Mouse (Mus musculus) bone marrow, adult 2 months (tissue): Measurements from ENCODE around the gene Piezo1.

Experiments
- CTCF ChIP-seq: fragments of 200-500 bp; IDR thresholded peaks from 2 replicates; pipeline ENCODE4 v1.5.1; 2011; ENCODE audit warnings: low read length, control low read depth; ENCODE audit not compliant: control insufficient read depth, insufficient read depth
- POLR2A ChIP-seq: fragments of 200-500 bp; IDR thresholded peaks from 2 replicates; pipeline ENCODE4 v1.6.1; 2011; ENCODE audit warnings: low read depth, mild to moderate bottlenecking, control low read depth, low read length, borderline replicate concordance; ENCODE audit not compliant: control insufficient read depth

DNA sequence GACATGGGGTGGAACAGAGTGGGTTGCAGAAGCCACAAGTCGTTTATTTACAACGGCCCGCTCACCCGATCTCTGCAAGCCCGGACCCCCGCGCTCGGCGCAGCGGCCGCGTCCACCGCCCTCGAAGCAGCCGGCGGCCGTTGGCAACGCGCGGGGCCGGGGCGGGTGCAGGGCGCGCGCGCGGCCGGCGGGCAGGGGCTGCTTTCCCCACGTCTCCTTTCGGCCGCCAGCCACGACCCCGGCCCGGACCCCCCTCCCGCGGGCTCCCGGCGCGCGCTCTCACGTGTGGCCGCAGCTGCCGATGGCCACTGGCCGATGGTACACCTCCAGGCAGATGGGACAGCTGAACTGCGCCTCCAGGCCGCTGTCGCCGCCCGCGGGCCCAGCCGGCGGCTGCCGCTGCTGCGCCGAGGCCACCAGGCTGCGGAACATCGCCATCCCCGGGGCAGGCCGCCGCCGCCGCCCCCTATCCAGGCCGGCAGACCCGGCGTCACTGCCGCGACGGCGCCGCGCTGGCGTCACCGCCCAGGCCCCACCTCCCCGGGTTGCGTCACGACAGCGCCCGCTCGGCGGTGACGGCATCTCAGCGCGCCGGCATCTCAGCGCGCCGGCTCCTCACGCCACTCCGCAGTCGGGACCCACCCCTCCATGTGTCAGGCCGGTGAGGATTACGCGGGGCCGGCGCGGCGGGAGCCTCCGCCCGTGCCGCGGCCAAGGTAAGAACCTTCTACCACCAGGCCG lies 75.4 kb downstream of the Piezo1 start, which contains the start of the genes Rnf166 and Ctu2:
- TF ChIP-seq CTCF (no peak), POLR2A (peak; percentile 58; the same call in 1 of the 2 replicates)
